27 mouse cellular contexts compared by ENCODE assay signal in genomic region chr9:40611626-40612025, GRCm38 (mm10). TPM values are rescaled to one million over a fixed set of nuclear protein-coding genes. Genes with fewer than 3 reads are reported as not detected.
"Had no signal": no experiment of that assay in that cellular context is flagged by ENCODE, and none has a peak within 500 bp of the region (broad histone marks: within the 10 kb centered on the region; RNA-seq: fewer than 3 reads in every experiment).

No protein-coding gene starts in this region.

- H3K9ac ChIP-seq: liver, embryonic 15.5 days; lung, embryonic 15.5 days; neural tube, embryonic 12.5 days; neural tube, embryonic 15.5 days had no signal

- H3K4me3 ChIP-seq: left cerebral cortex, adult 2 months; liver, embryonic 15.5 days; lung, embryonic 15.5 days; neural tube, embryonic 12.5 days; neural tube, embryonic 15.5 days had no signal

- H3K4me2 ChIP-seq: liver, embryonic 11.5 days; liver, embryonic 15.5 days; lung, embryonic 15.5 days; midbrain, embryonic 11.5 days; neural tube, embryonic 12.5 days; neural tube, embryonic 15.5 days had no signal

- H3K27me3 ChIP-seq: lung, embryonic 15.5 days; neural tube, embryonic 12.5 days; neural tube, embryonic 15.5 days had no signal

- H3K27ac ChIP-seq: left cerebral cortex, adult 2 months; liver, embryonic 15.5 days; lung, embryonic 15.5 days; neural tube, embryonic 12.5 days; neural tube, embryonic 15.5 days; stomach, postnatal 0 days had no signal

- DNase-seq: kidney, adult 8-10 months; kidney, postnatal 25 days; layer of hippocampus, postnatal 36 days; lung, adult 18-20 months; lung, postnatal 10 days; lung, postnatal 36 days; midbrain, embryonic 14.5 days; right cerebral cortex, adult 18-20 months; right cerebral cortex, postnatal 14 days; right cerebral cortex, postnatal 4 days; thymus, adult 2 months; thymus, postnatal 14 days; thymus, postnatal 4 days had no signal

- ATAC-seq: intestine, postnatal 0 days had no signal

- H3K9me3 ChIP-seq: liver, embryonic 15.5 days; lung, embryonic 15.5 days; neural tube, embryonic 12.5 days; neural tube, embryonic 15.5 days had no signal

- H3K36me3 ChIP-seq: liver, embryonic 15.5 days; lung, embryonic 15.5 days; neural tube, embryonic 12.5 days; neural tube, embryonic 15.5 days had no signal

RNA-seq across cellular contexts. Expression of gene Gm21915, which starts 58.8 kb away (rescaled TPM):
- polyA plus RNA-seq: intestine, postnatal 0 days; kidney, embryonic 16.5 days; limb, embryonic 11.5 days; limb, embryonic 14.5 days; liver, embryonic 11.5 days; liver, embryonic 15.5 days; lung, embryonic 15.5 days; midbrain, embryonic 11.5 days; midbrain, embryonic 14.5 days; midbrain, postnatal 0 days; neural tube, embryonic 12.5 days; neural tube, embryonic 15.5 days; stomach, embryonic 14.5 days; stomach, postnatal 0 days; thymus, adult 2 months had no signal
